Mouse (Mus musculus) retina, embryonic 14.5 days (tissue): ENCODE results near the gene Ly6g6f.
"Not testable (repeated sequence)": the region's sequence is repeated elsewhere in the genome, so short reads cannot be mapped to it uniquely, and the experiment has no call there.

Source experiments
- DNase-seq: peaks from one replicate; pipeline ENCODE4 v3.0.0-alpha.2; 2015; ENCODE audit warnings: low spot score

The Ly6g6f gene

GRCm38 (mm10) chr17:35052271-35052798, 33.1 kb downstream of the Ly6g6f start:
- no peak for DNase-seq

DNA sequence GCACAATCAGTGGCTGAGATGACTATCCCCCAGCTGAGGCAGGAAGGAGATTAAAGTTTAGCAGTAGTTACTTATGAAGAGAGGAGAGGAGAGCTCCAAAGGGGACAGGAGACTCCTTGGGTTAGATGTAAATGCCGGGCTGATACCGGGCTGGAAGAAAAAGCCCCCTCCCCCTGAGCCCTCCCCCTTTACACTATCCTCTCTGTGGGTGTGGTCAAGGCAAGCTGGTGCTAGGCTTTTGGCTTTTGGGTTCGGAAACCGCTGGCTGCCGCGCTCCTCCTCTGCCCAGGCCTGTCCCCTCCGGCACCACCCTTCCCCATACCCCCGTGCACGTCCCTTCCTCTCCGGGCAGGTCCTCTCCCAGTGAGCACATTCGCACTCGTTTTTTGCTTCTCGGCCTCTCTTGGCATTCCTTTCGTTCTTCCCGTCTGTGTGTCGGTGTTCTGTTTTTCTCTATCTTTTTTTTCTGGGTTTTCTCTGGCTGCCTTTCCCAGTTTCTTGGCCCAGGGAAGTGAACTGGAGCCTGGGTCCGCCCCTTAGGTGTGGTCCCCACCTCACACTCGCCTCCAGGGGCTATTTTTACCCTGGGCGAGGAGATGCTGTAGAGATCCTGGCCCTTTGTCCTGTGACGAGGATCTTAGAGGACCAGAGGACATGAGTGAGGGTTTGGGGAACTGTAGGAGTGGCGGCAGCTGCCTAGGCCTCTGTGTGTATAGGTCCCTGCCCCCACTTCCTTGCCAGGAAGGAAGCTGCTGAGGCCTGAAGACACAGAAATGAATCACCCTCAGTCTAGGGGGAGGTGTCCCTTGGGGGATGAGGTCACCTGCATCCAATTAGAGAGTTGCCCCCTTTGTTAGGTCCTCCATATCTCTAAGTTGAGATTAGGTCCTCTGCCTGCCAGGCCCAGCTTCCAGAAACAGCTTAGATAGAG, 34.0 kb downstream of the Ly6g6f start:
- DNase-seq = peak; percentile 77

- DNase-seq = peak; percentile 68
These were observed 35.2 kb downstream of the Ly6g6f start for GRCm38 (mm10) chr17:35050126-35050750.

- peak; percentile 92 for DNase-seq
These were observed 35.8 kb downstream of the Ly6g6f start, which contains the start of gene Clic1 for GRCm38 (mm10) chr17:35049561-35050016. Gene Clic1, plus strand, starts transcription at chr17:35049966.

GRCm38 (mm10) chr17:35048932-35049440, 36.4 kb downstream of the Ly6g6f start:
- no peak for DNase-seq

GRCm38 (mm10) chr17:35048149-35048931, 37.1 kb downstream of the Ly6g6f start:
- DNase-seq = no peak

- DNase-seq = no peak
These were observed 37.7 kb downstream of the Ly6g6f start for GRCm38 (mm10) chr17:35047688-35048087.

DNA sequence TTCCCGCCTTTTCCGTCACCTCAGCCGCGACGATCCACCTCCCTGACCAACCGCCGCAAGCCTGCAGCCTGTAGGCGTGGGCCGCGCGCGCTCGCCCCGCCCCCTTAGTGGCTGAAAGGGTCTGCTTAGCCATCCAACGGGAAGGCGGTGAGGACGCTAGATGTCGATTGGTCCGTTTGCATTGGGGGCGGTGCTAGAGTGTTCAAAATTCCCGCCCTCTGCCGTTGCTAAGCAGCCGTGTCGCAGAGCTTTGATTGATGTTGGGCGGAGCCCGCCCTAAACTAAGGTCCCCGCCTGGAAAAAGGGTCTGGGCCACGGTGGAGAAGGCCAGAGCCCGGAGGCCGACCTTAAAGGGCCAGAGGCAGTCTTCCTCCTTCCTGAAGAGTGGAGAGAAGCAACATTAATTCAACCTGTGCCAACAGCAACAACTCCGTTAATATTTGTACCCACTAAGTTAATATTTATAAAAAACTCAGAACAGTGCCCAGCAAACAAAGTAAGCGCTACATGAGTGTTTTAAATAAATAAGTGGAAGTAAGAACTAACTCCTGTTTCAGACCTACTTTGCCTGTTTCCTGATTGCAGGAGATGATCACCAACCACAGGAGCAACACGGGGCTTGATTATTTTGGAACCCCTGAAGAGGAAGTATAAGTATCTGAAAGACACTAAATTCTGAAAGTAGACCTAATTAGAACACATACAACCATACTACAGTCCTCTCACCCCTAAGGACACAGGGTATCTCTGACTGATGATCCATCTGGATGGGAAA, 38.5 kb downstream of the Ly6g6f start, which contains the start of gene Msh5:
Msh5 (minus strand) TSS at position 65 of the 775 bp plus-strand sequence.
- peak; percentile 100 for DNase-seq

DNA sequence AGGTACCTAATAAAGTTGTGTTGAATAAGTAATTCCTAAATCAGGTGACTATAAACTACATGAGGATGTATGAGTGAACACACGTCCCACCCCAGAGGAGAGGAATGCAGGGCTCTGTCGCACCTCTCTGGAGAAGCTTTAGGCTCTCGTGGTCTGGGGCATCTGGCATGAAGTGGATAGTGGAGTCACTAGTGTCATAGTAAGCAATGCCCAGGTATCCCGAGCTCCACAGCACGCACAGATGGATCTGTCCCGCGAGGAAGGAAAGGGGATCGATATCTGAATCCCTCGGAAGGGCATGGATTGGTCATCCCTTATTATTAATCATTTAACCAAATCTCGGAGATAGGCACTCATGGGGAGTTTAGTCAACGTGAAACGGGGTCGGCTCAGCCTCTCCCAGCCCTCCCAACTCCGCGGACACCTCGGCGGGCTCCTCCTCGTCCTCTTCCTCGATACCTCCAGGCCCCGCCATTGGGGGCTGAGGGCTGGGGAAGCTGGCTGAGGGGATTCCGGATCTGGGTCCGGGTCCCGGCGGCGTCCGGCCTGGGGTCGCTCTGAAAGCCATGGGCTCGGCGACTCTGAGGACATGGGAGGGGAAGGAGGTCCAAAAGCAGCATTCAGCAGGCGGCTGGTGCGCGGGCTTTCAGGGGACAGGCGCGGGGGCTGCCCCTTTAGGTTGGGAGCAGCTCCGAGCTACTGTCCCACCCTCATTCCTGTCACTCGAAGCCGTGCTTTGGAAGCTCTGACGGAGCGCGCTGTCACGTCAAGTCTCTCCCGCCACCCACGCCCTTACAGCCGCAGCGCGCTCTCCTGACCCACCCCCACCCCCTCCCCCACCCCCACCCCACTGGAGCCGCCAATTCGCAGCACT, 39.4 kb downstream of the Ly6g6f start:
- peak; percentile 9 for DNase-seq

GRCm38 (mm10) chr17:35044904-35045806, 40.3 kb downstream of the Ly6g6f start:
- DNase-seq = no peak

DNA sequence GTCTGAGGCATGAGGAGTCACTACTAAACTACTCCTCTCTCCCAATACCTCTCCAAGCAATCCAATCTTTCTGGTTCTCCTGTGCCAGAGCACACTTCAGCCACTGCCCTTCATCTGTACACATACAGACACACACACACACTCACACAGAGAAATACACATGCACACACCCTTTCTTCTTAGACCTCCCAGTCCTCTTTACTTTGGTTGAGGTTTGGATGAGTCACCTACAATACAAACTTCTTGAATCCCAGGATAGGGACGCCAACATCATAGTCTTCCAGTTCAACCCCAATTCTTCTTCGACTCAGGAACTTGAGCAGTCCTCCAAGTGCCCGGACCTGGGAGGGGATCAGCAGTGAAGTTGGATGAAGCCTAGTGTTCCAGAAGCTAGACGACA, 41.6 kb downstream of the Ly6g6f start:
- no peak for DNase-seq

- DNase-seq = no peak
These were observed 46.1 kb downstream of the Ly6g6f start for GRCm38 (mm10) chr17:35039121-35039873.

GRCm38 (mm10) chr17:35034896-35035295, 50.5 kb downstream of the Ly6g6f start:
- no peak for DNase-seq

DNA sequence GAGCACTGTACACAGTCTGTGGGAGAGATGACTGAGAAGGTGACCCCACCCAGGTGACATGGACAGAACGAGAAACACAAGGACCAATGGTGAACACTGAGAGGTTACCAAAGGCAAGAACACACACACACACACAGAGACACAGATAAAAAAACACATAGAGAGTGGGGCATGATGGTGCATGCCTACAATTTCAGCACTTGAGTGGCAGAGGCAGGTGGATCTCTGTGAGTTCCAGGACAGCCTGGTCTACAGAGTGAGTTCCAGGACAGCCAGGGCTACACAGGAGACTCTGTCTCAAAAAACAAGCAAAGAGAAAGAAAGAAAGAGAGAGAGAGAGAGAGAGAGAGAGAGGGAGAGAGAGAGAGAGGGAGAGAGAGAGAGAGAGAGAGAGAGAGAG, 51.7 kb downstream of the Ly6g6f start:
- DNase-seq = not testable (repeated sequence)

DNA sequence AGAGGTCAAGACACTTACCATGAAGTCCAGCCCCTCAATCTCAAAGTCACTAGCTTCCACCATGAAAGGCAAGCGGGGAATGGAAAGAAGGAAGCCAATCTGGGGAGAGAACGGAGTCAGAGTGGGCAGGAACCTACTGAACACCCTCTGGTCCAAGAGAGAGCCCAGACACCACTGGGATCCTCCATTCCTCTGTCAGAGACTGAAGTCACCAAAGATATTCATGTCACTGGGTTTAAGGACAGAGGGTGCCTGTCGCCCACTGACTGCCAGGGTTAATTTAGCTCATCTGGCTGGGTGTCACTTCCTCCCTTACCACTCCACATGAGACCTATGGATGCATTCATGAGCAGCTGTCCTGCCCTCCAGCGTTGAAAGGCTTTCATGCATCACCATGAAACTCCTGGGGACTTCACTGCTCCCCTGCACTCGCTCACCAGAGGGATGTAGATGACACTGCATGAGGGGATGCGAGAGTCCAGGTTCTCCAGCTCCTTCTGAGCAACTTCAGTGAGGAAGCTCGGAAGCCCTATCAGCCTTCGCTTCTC, 53.0 kb downstream of the Ly6g6f start:
- no peak for DNase-seq

DNA sequence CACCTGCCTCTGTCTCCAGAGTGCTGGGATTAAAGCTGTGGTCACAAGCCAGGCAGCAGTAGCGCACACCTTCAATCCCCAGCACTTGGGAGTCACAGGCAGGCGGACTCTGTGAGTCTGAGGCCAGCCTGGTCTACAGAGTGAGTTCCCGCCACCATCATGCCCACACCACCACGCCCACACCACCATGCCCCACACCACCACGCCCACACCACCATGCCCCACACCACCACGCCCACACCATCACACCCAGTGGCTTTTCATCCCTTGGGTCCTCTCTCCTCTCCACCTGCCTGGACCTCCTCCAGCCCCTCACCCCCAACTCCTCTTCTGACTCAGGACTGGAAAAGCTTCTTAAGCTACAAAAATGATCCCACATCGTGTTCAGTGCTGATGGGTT, 53.5 kb downstream of the Ly6g6f start:
- no peak for DNase-seq

GRCm38 (mm10) chr17:35031272-35031671, 54.1 kb downstream of the Ly6g6f start:
- no peak for DNase-seq
